Mouse (Mus musculus): ENCODE data around the gene Mllt10.

GRCm38 (mm10) chr2:18022886-18023285 lies 32.2 kb upstream of the Mllt10 start:
- TF ChIP-seq CTCF (IDR thresholded peaks at IDR 0.05; ENCODE audit: low read depth, low read length) (no peak), POLR2A (IDR thresholded peaks at IDR 0.05; ENCODE audit: borderline replicate concordance, low read depth, low read length) (no peak)

All from bone marrow macrophage, adult 2 months (primary cell).